Mouse (Mus musculus) granulocyte monocyte progenitor cell, adult 5-6 weeks (primary cell): ENCODE results near the gene Fezf2. TPM values are rescaled to one million over a fixed set of nuclear protein-coding genes. Genes with fewer than 3 reads are reported as not detected.

Experiments
- total RNA-seq, 2 experiments: library from RNA; stranded (forward) in 1 of 2; stranded (reverse) in 1 of 2; fragments of 200-712, 200-1000 nt in 1 of 2; fragments of >200 nt in 1 of 2; fragmentation: Nextera tagmentation in 1 of 2; gene quantifications; 2 replicates each; pipeline ENCODE4 v1.2.3; 2014 to 2017

Fezf2 gene
- total RNA-seq, 2 experiments from 2014 or later: not detected

Other genes with a start within 250 kb of the Fezf2 start
- 0.70 TPM in 1 of 2 replicates, not detected in the other for gene Gm49355, start 64.2 kb downstream of the Fezf2 start, total RNA-seq (2014; fragmentation: Nextera tagmentation)
- gene Gm49355, start 64.2 kb downstream of the Fezf2 start, total RNA-seq (2017): not detected in 2 replicates
- 25.2 and 58.7 TPM in 2 replicates for gene 3830406C13Rik, start 64.0 kb downstream of the Fezf2 start, total RNA-seq (2014; fragmentation: Nextera tagmentation)
- gene 3830406C13Rik, start 64.0 kb downstream of the Fezf2 start, total RNA-seq (2017): 30.8 and 31.1 TPM in 2 replicates